Mouse (Mus musculus): ENCODE measurements around the gene Mpzl2. TPM values are rescaled to one million over a fixed set of nuclear protein-coding genes. Genes with fewer than 3 reads are reported as not detected.

Mpzl2 gene
- polyA plus RNA-seq, 1 experiment from 2014 or later, result 13.3 TPM

DNA sequence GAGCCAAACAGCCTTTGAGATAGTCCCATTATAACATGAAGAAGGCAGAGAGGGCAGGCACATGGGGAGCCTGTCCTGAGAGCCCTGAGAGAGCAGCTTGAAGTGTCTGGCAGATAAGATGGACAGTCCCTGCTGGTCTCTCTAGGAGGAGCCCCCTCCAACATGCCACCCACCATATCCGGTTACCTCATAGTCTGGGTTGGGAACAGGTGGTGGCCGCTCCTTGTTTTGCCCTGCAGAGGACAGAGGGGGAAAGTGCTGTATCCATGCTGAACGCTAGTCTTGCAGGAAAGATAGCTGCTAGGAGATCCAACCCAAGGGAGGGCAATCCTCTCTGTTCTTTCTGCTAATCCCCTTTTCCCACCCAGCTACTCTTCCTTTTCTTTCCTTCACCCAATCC is 39.4 kb upstream of the Mpzl2 start:
- ATAC-seq (ENCODE audit: low read depth) (peak; percentile 89; the same call in 1 of the 2 replicates), DNase-seq (ENCODE audit: low spot score) (peak; percentile 64)
- H3K27me3 ChIP-seq (replicated peaks; ENCODE audit: control insufficient read depth, insufficient read depth, low read length), result no peaks in the 10 kb centered on the region; the same call in 1 of the 2 replicates
- no peaks in the 10 kb centered on the region for H3K4me1 ChIP-seq (ENCODE audit: control insufficient read depth, insufficient read depth, low read length)
- H3K4me2 ChIP-seq (ENCODE audit: low read depth, low read length), result no peak overlapping the region
- H3K9ac ChIP-seq (ENCODE audit: low read depth, low read length), result no peak overlapping the region
- 66% methylated on average over 3 of the region's 3 CpGs for WGBS
- H3K27ac ChIP-seq (replicated peaks; ENCODE audit: low read depth, low read length), result no peak overlapping the region
- no peaks in the 10 kb centered on the region for H3K36me3 ChIP-seq (ENCODE audit: control insufficient read depth, insufficient read depth, low read length)
- no peaks in the 10 kb centered on the region for H3K9me3 ChIP-seq (ENCODE audit: control insufficient read depth, low read length)
- H3K4me3 ChIP-seq (ENCODE audit: low read depth, low read length), result no peak overlapping the region

GRCm38 (mm10) chr9:45007404-45007803 is 32.2 kb upstream of the Mpzl2 start:
- no peaks in the 10 kb centered on the region; the same call in 1 of the 2 replicates for H3K27me3 ChIP-seq (replicated peaks; ENCODE audit: control insufficient read depth, insufficient read depth, low read length)
- no peaks in the 10 kb centered on the region for H3K36me3 ChIP-seq (ENCODE audit: control insufficient read depth, insufficient read depth, low read length)
- ATAC-seq (ENCODE audit: low read depth) (no peak), DNase-seq (ENCODE audit: low spot score) (no peak)
- no peak overlapping the region for H3K4me2 ChIP-seq (ENCODE audit: low read depth, low read length)
- no peaks in the 10 kb centered on the region for H3K9me3 ChIP-seq (ENCODE audit: control insufficient read depth, low read length)
- H3K9ac ChIP-seq (ENCODE audit: low read depth, low read length), result no peak overlapping the region
- WGBS, result 69% methylated on average over 12 of the region's 12 CpGs
- H3K4me1 ChIP-seq (ENCODE audit: control insufficient read depth, insufficient read depth, low read length), result no peaks in the 10 kb centered on the region
- no peak overlapping the region for H3K27ac ChIP-seq (replicated peaks; ENCODE audit: low read depth, low read length)
- no peak overlapping the region for H3K4me3 ChIP-seq (ENCODE audit: low read depth, low read length)

- Histone ChIP-seq H3K36me3 (ENCODE audit: control insufficient read depth, insufficient read depth, low read length) (no peaks in the 10 kb centered on the region), H3K4me2 (ENCODE audit: low read depth, low read length) (no peak overlapping the region), H3K9me3 (ENCODE audit: control insufficient read depth, low read length) (no peaks in the 10 kb centered on the region), H3K4me3 (ENCODE audit: low read depth, low read length) (no peak overlapping the region), H3K27ac (replicated peaks; ENCODE audit: low read depth, low read length) (no peak overlapping the region), H3K9ac (ENCODE audit: low read depth, low read length) (no peak overlapping the region), H3K27me3 (replicated peaks; ENCODE audit: control insufficient read depth, insufficient read depth, low read length) (no peaks in the 10 kb centered on the region; the same call in 1 of the 2 replicates), H3K4me1 (ENCODE audit: control insufficient read depth, insufficient read depth, low read length) (no peaks in the 10 kb centered on the region)
- no peak for ATAC-seq (ENCODE audit: low read depth)
- no peak for DNase-seq (ENCODE audit: low spot score)
- 73% methylated on average over 4 of the region's 4 CpGs for WGBS
Observed at GRCm38 (mm10) chr9:45008342-45008741, 31.3 kb upstream of the Mpzl2 start.

- ATAC-seq (ENCODE audit: low read depth), result no peak
- 84% methylated on average over 19 of the region's 19 CpGs for WGBS
- no peak within 1 kb of the TSS for H3K9ac ChIP-seq (ENCODE audit: low read depth, low read length)
- no peaks in the 10 kb centered on the region for H3K36me3 ChIP-seq (ENCODE audit: control insufficient read depth, insufficient read depth, low read length)
- no peak within 1 kb of the TSS for H3K27ac ChIP-seq (replicated peaks; ENCODE audit: low read depth, low read length)
- no peak for DNase-seq (ENCODE audit: low spot score)
- H3K4me1 ChIP-seq (ENCODE audit: control insufficient read depth, insufficient read depth, low read length), result no peaks in the 10 kb centered on the region
- H3K4me2 ChIP-seq (ENCODE audit: low read depth, low read length), result no peak within 1 kb of the TSS
- no peaks in the 10 kb centered on the region for H3K27me3 ChIP-seq (replicated peaks; ENCODE audit: control insufficient read depth, insufficient read depth, low read length)
- H3K4me3 ChIP-seq (ENCODE audit: low read depth, low read length), result no peak within 1 kb of the TSS
- H3K9me3 ChIP-seq (ENCODE audit: control insufficient read depth, low read length), result no peaks in the 10 kb centered on the region
Observed at GRCm38 (mm10) chr9:45009180-45010078, 30.2 kb upstream of the Mpzl2 start, which contains the start of gene Cd3e. Cd3e (minus strand) TSS chr9:45009627.

GRCm38 (mm10) chr9:45010461-45010860 is 29.1 kb upstream of the Mpzl2 start:
- Histone ChIP-seq H3K4me3 (ENCODE audit: low read depth, low read length) (no peak overlapping the region), H3K9ac (ENCODE audit: low read depth, low read length) (no peak overlapping the region), H3K4me1 (ENCODE audit: control insufficient read depth, insufficient read depth, low read length) (no peaks in the 10 kb centered on the region), H3K36me3 (ENCODE audit: control insufficient read depth, insufficient read depth, low read length) (no peaks in the 10 kb centered on the region), H3K27ac (replicated peaks; ENCODE audit: low read depth, low read length) (no peak overlapping the region), H3K27me3 (replicated peaks; ENCODE audit: control insufficient read depth, insufficient read depth, low read length) (no peaks in the 10 kb centered on the region), H3K4me2 (ENCODE audit: low read depth, low read length) (no peak overlapping the region), H3K9me3 (ENCODE audit: control insufficient read depth, low read length) (no peaks in the 10 kb centered on the region)
- no peak for ATAC-seq (ENCODE audit: low read depth)
- WGBS, result 74% methylated on average over 4 of the region's 4 CpGs
- no peak for DNase-seq (ENCODE audit: low spot score)

DNA sequence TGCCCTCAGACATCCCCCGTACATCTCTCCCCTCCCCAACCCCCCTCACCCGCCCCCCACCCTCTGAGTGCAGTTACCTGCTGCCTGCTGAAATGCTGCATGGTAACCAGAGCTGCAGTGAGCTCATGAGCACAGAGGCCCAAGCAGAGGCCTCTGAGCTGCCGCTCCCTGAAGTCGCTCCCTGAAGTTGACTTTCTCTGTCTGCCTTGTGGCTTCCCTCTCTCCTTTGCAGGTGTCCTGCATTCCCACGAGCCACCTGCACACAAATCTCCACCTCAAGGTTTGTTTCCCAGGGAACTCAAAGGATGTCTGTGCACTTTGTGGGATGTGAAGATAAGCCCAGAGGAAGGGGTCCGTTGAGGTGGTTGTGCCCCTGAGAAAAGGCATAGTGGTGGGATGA is 28.3 kb upstream of the Mpzl2 start:
- no peak for ATAC-seq (ENCODE audit: low read depth)
- no peak overlapping the region for H3K27ac ChIP-seq (replicated peaks; ENCODE audit: low read depth, low read length)
- 35% methylated on average over 6 of the region's 6 CpGs for WGBS
- no peak for DNase-seq (ENCODE audit: low spot score)
- H3K9ac ChIP-seq (ENCODE audit: low read depth, low read length), result no peak overlapping the region
- no peaks in the 10 kb centered on the region for H3K9me3 ChIP-seq (ENCODE audit: control insufficient read depth, low read length)
- no peaks in the 10 kb centered on the region for H3K36me3 ChIP-seq (ENCODE audit: control insufficient read depth, insufficient read depth, low read length)
- no peaks in the 10 kb centered on the region for H3K4me1 ChIP-seq (ENCODE audit: control insufficient read depth, insufficient read depth, low read length)
- H3K4me3 ChIP-seq (ENCODE audit: low read depth, low read length), result no peak overlapping the region
- no peak overlapping the region for H3K4me2 ChIP-seq (ENCODE audit: low read depth, low read length)
- H3K27me3 ChIP-seq (replicated peaks; ENCODE audit: control insufficient read depth, insufficient read depth, low read length), result no peaks in the 10 kb centered on the region

- no peak overlapping the region for H3K9ac ChIP-seq (ENCODE audit: low read depth, low read length)
- no peak overlapping the region for H3K27ac ChIP-seq (replicated peaks; ENCODE audit: low read depth, low read length)
- 27% methylated on average over 2 of the region's 2 CpGs for WGBS
- ATAC-seq (ENCODE audit: low read depth) (no peak), DNase-seq (ENCODE audit: low spot score) (no peak)
- H3K4me2 ChIP-seq (ENCODE audit: low read depth, low read length), result no peak overlapping the region
- H3K4me3 ChIP-seq (ENCODE audit: low read depth, low read length), result no peak overlapping the region
- no peaks in the 10 kb centered on the region for H3K36me3 ChIP-seq (ENCODE audit: control insufficient read depth, insufficient read depth, low read length)
- H3K27me3 ChIP-seq (replicated peaks; ENCODE audit: control insufficient read depth, insufficient read depth, low read length), result no peaks in the 10 kb centered on the region
- H3K9me3 ChIP-seq (ENCODE audit: control insufficient read depth, low read length), result no peaks in the 10 kb centered on the region
- no peaks in the 10 kb centered on the region for H3K4me1 ChIP-seq (ENCODE audit: control insufficient read depth, insufficient read depth, low read length)
Observed at GRCm38 (mm10) chr9:45014879-45015278, 24.7 kb upstream of the Mpzl2 start.

DNA sequence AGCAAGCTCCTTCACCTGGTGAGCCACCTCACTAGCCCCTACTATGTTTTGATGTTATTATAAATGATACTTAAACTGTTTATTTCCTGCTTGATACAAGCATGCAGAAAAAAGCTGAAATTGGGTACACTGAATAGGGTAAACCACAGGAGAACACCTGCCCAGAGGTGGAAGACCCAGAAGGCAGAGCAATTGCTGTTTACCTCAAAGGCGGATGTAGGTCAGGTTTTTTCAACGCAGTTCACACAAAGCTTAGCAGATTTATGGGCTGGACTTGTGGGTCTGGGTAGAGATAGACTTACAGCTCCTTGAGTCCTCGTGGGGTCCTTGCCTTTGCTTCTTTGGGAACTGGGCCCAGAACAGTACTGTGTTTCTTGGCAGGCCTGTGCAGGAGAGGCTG is 23.8 kb upstream of the Mpzl2 start:
- H3K9ac ChIP-seq (ENCODE audit: low read depth, low read length), result no peak overlapping the region
- H3K9me3 ChIP-seq (ENCODE audit: control insufficient read depth, low read length), result no peaks in the 10 kb centered on the region
- no peak for ATAC-seq (ENCODE audit: low read depth)
- H3K36me3 ChIP-seq (ENCODE audit: control insufficient read depth, insufficient read depth, low read length), result no peaks in the 10 kb centered on the region
- H3K4me1 ChIP-seq (ENCODE audit: control insufficient read depth, insufficient read depth, low read length), result no peaks in the 10 kb centered on the region
- 73% methylated on average over 3 of the region's 3 CpGs for WGBS
- no peak overlapping the region for H3K4me3 ChIP-seq (ENCODE audit: low read depth, low read length)
- H3K4me2 ChIP-seq (ENCODE audit: low read depth, low read length), result no peak overlapping the region
- no peak overlapping the region for H3K27ac ChIP-seq (replicated peaks; ENCODE audit: low read depth, low read length)
- DNase-seq (ENCODE audit: low spot score), result no peak
- H3K27me3 ChIP-seq (replicated peaks; ENCODE audit: control insufficient read depth, insufficient read depth, low read length), result no peaks in the 10 kb centered on the region

DNA sequence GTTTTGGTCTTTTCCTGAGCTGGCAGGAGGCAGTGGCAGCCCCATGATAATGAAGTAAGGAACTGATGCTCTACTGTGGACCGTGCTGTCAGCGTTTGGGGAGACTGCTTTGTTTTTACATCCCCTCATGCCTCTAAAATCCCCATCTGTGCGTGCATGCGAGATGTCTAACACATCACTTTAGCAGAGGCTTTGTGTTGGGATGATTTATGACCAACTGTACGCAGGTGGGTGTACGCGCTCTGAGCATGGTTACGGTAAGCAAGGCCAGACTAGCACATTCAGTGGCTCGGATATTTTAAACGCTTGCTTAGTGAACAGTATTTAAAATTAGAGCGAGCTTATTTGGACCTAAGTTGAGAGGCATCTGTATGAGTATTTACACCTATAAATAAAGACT is 21.6 kb upstream of the Mpzl2 start:
- no peaks in the 10 kb centered on the region for H3K4me1 ChIP-seq (ENCODE audit: control insufficient read depth, insufficient read depth, low read length)
- no peak overlapping the region for H3K4me2 ChIP-seq (ENCODE audit: low read depth, low read length)
- DNase-seq (ENCODE audit: low spot score) (no peak), ATAC-seq (ENCODE audit: low read depth) (no peak)
- H3K9ac ChIP-seq (ENCODE audit: low read depth, low read length), result no peak overlapping the region
- no peaks in the 10 kb centered on the region for H3K9me3 ChIP-seq (ENCODE audit: control insufficient read depth, low read length)
- H3K4me3 ChIP-seq (ENCODE audit: low read depth, low read length), result no peak overlapping the region
- 85% methylated on average over 11 of the region's 11 CpGs for WGBS
- H3K27ac ChIP-seq (replicated peaks; ENCODE audit: low read depth, low read length), result no peak overlapping the region
- no peaks in the 10 kb centered on the region for H3K36me3 ChIP-seq (ENCODE audit: control insufficient read depth, insufficient read depth, low read length)
- no peaks in the 10 kb centered on the region for H3K27me3 ChIP-seq (replicated peaks; ENCODE audit: control insufficient read depth, insufficient read depth, low read length)
